Mouse (Mus musculus) cerebellum, adult 2 months (tissue): Measurements from ENCODE around the gene Iqgap2.

Experiments used
- CTCF ChIP-seq: fragments of 200-500 bp; IDR thresholded peaks from 2 replicates; pipeline ENCODE4 v1.5.1; 2011; ENCODE audit warnings: low read depth, mild to moderate bottlenecking, control low read depth, low read length, moderate library complexity, borderline replicate concordance; ENCODE audit not compliant: insufficient read depth
- POLR2A ChIP-seq: fragments of 200-500 bp; IDR thresholded peaks from 2 replicates; pipeline ENCODE4 v1.6.1; 2011; ENCODE audit warnings: low read length, control low read depth, borderline replicate concordance; ENCODE audit not compliant: insufficient read depth

- TF ChIP-seq POLR2A (no peak), CTCF (no peak)
These were observed 17.5 kb upstream of the Iqgap2 start for GRCm38 (mm10) chr13:95909244-95909643.
